Mouse (Mus musculus) liver, embryonic 14.5 days (tissue): ENCODE results near the gene Crybb3.

ENCODE experiments used
- CTCF ChIP-seq: IDR thresholded peaks from 2 replicates; pipeline ENCODE4 v1.5.1; 2016; ENCODE audit warnings: antibody characterized with exemption, low read depth, control low read depth
- EP300 ChIP-seq: IDR thresholded peaks from 2 replicates; pipeline ENCODE4 v1.6.1; 2016; ENCODE audit warnings: antibody characterized with exemption, low read depth

DNA sequence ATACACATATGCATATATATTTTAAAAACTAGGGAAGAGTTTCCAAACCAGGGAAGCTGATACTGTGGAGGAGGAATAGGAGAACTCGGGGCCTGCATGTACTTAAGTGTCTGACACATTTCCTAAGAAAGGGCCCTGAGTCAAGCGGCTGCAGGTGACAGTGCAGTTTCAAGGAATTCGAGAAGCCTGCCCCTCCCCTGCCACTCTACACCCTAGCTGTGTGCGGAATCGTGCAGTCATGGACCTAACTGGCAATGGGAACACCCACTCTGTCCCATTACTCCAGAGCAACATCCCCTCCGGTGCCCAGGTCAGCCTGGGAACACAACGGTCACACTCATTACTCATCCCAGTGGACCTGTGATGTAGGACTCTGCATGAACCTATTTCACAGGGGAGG is 25.2 kb upstream of the Crybb3 start:
- TF ChIP-seq CTCF, result no peak
- no peak for TF ChIP-seq EP300
